Mouse (Mus musculus) small intestine, adult 2 months (tissue): ENCODE data around the gene Rtp3.

Experiments
- CTCF ChIP-seq: fragments of 200-500 bp; IDR thresholded peaks from 2 replicates; pipeline ENCODE4 v1.5.1; 2012; ENCODE audit warnings: low read depth, mild to moderate bottlenecking, control low read depth, inconsistent platforms, low read length, moderate library complexity, mixed read lengths; ENCODE audit not compliant: insufficient replicate concordance, insufficient read length; ENCODE audit errors: extremely low read depth
- POLR2A ChIP-seq: fragments of 200-500 bp; IDR thresholded peaks from 2 replicates; pipeline ENCODE4 v1.6.1; 2012; ENCODE audit warnings: low read depth, mild to moderate bottlenecking, control low read depth, inconsistent platforms, low read length, moderate library complexity

DNA sequence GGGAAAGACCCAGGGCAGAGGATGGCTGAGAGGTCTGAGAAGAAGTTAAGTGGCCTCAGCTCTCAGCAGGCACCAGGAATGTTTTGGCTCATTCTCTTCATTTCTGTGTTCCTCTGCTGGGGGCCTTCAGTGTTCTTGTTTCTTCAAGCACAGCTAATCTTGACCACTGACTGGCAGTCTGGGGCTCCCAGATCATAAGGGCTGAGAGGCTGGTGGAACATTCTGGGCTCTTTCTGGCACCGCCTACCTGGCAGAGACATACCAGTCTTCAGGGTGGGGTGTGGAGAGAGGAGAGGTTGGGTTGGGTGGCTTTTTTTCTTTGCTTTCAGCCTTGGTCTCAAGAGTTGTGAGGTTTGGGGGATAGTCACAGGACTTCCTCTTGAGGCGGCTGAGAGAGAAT lies 8.7 kb upstream of the Rtp3 start:
- no peak for TF ChIP-seq CTCF
- 0 out of 2 replicates have a peak, but pooled peaks have one; percentile 26 for TF ChIP-seq POLR2A
